Mouse (Mus musculus) hindbrain, embryonic 13.5 days (tissue): ENCODE measurements around the gene Ube2b. TPM values are rescaled to one million over a fixed set of nuclear protein-coding genes. Genes with fewer than 3 reads are reported as not detected.
A peak's percentile ranks its signal among the peaks of the same experiment; 100 is the strongest.

Source experiments
- ATAC-seq: fragments of 200-750 bp; cut with Nextera tagmentation; 2 replicates; pipeline ENCODE4 v1.8.0; 2017; ENCODE audit warnings: moderate TSS enrichment; ENCODE audit not compliant: low FRiP score
- H3K27ac ChIP-seq: fragments of 300-500 bp; sonication (generic); 2 replicates; pipeline ENCODE4 v1.5.1; 2015; ENCODE audit warnings: inconsistent platforms, mild to moderate bottlenecking, moderate library complexity
- H3K27me3 ChIP-seq: fragments of 300-500 bp; sonication (generic); 2 replicates; pipeline ENCODE4 v1.6.1; 2015; ENCODE audit warnings: mild to moderate bottlenecking, inconsistent platforms
- H3K36me3 ChIP-seq: fragments of 300-500 bp; sonication (generic); 2 replicates; pipeline ENCODE4 v1.6.1; 2015; ENCODE audit warnings: mild to moderate bottlenecking, inconsistent platforms
- H3K4me1 ChIP-seq: fragments of 300-500 bp; sonication (generic); replicated peaks from 2 replicates; pipeline ENCODE4 v1.6.1; 2015; ENCODE audit warnings: inconsistent platforms
- H3K4me2 ChIP-seq: fragments of 300-500 bp; sonication (generic); 2 replicates; pipeline ENCODE4 v1.6.1; 2015; ENCODE audit warnings: inconsistent platforms, mild to moderate bottlenecking, moderate library complexity
- H3K4me3 ChIP-seq: fragments of 300-500 bp; sonication (generic); 2 replicates; pipeline ENCODE4 v1.5.1; 2015; ENCODE audit warnings: mild to moderate bottlenecking, inconsistent platforms
- H3K9ac ChIP-seq: fragments of 300-500 bp; sonication (generic); 2 replicates; pipeline ENCODE4 v1.6.1; 2015; ENCODE audit warnings: mild to moderate bottlenecking, inconsistent platforms
- H3K9me3 ChIP-seq: fragments of 300-500 bp; sonication (generic); 2 replicates; pipeline ENCODE4 v1.6.1; 2016; ENCODE audit warnings: inconsistent platforms
- WGBS: fragments of 180-500 bp; shearing (Covaris S2); methylation state at CpG from one replicate; pipeline ENCODE4 v1.1.7; 2015; 5-methylcytosine and 5-hydroxymethylcytosine counted together
- polyA plus RNA-seq: library from polyadenylated mRNA; unstranded; fragments of >200 nt; fragmentation: Nextera tagmentation; extraction: Ambion mirVana; gene quantifications from 2 replicates; pipeline ENCODE4 v1.2.1, GENCODE M21; 2015

Gene Ube2b
- 256 and 270 TPM in 2 replicates for polyA plus RNA-seq

DNA sequence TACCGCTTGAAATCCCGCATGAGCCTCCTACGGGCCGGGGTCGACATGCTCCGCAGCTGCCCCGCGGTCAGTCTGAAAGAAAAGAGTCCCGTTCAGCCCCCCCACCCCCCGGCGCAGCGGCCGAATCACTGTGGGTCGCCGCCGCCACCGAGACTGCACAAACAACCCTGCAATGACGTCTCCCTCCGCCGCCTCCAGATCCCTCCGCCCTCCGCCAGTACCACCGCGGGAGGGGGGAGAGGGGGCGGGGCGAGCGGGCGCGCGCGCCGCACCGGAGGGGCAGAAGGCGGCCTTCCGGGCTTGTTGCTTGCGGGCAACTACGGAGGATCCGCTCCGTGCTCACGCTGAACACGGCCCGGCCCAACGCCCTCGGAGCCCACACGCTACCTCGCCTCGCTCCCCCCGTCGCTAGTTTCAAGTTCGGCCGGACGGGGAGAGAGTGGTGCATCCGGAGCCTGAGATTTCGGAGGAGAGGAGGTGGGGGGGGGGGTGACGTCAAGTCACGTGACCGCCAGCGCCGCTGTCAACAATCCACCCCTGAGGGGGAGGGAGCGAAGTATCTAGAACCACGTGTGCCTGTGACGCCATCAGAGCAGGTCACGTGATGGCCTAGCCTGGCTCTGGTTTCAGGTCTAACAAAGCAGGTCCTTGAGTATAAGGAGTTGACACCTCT is at the start of gene Ube2b:
TSS of gene Ube2b (minus strand) at position 473 of the 673 bp plus-strand sequence.
- Histone ChIP-seq H3K4me3 (peak within 1 kb of the TSS; percentile 99), H3K27me3 (no peaks in the 10 kb centered on the region), H3K4me2 (peak within 1 kb of the TSS; percentile 91), H3K9ac (peak within 1 kb of the TSS; percentile 98), H3K9me3 (no peaks in the 10 kb centered on the region), H3K27ac (peak within 1 kb of the TSS; percentile 98), H3K36me3 (peaks cover 24% of the 10 kb centered on the region), H3K4me1 (peaks cover 48% of the 10 kb centered on the region)
- under 1% methylated on average over 62 of the region's 63 CpGs for WGBS
- ATAC-seq, result peak; percentile 79

DNA sequence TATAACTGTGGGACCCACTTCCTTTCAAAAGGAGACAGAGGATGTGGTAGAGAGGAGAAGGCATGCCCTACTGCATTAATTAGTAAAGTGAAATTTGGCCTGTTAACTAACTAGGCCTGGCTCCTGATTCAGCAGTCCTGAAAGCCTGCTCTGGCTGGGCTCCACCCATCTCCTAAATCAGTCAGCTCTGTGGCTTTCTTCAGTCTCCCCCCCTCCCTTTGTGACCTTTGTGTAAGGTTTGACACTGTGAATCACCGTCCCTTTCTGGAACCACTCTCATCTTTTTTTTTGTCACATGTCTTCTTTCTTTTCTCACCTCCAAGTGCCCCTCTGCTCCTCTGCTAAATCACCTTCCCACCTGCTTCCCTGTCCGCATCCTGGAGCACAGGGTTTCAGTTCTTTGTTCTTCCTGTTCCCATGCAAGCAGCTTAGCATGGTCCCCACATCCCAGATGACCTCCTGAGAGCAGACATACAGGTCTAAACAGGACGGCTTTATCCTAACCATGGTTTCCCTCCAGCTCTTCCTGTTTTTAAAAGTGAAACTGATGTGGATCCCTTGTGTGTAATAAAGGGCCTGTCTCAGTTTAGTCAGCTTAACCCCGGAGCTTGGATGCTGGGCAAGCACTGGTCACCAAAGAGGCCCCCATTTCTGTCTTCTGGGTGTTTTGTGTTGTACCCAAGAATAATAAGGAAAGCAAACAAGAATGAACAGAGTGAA is 46.0 kb upstream of the Ube2b start:
- no peak for ATAC-seq
- Histone ChIP-seq H3K4me1 (no peaks in the 10 kb centered on the region), H3K9ac (peak overlapping the region; percentile 5; the same call in 1 of the 2 replicates), H3K4me2 (no peak overlapping the region), H3K27ac (no peak overlapping the region), H3K27me3 (no peaks in the 10 kb centered on the region), H3K9me3 (no peaks in the 10 kb centered on the region), H3K4me3 (no peak overlapping the region), H3K36me3 (peaks cover 6% of the 10 kb centered on the region; the same call in 1 of the 2 replicates)
- 57% methylated on average over 4 of the region's 4 CpGs for WGBS

- H3K9ac ChIP-seq, result no peak overlapping the region
- H3K27ac ChIP-seq, result no peak overlapping the region
- no peak overlapping the region for H3K4me3 ChIP-seq
- no peaks in the 10 kb centered on the region for H3K9me3 ChIP-seq
- H3K36me3 ChIP-seq, result peaks cover 11% of the 10 kb centered on the region; the same call in 1 of the 2 replicates
- no peak for ATAC-seq
- H3K4me1 ChIP-seq, result no peaks in the 10 kb centered on the region
- no peaks in the 10 kb centered on the region for H3K27me3 ChIP-seq
- no peak overlapping the region for H3K4me2 ChIP-seq
These were observed 43.6 kb upstream of the Ube2b start for GRCm38 (mm10) chr11:52044156-52044555.

DNA sequence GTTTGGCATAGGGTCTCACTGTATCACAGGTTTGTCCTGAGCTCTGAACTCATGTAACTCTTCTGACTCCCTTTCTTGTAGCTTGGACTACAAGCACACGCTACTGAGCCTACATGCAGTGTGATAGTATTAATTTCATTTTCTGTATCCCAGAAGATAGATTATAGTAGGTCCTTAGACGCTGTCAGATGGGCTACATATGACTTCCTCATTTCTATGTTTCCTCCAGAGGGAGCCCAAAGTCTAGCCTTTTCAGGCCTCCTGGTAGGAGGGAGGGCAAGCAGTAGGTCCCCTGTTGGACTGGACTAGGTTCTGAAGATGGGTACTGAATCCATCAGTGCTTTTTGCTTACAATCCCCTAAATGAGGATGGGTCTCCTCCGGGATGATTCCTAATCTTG is 42.7 kb upstream of the Ube2b start:
- WGBS, result 85% methylated on average over 3 of the region's 3 CpGs
- H3K36me3 ChIP-seq, result peaks cover 11% of the 10 kb centered on the region; the same call in 1 of the 2 replicates
- H3K4me1 ChIP-seq, result no peaks in the 10 kb centered on the region
- no peaks in the 10 kb centered on the region for H3K27me3 ChIP-seq
- no peak overlapping the region for H3K4me3 ChIP-seq
- ATAC-seq, result no peak
- H3K9me3 ChIP-seq, result no peaks in the 10 kb centered on the region
- no peak overlapping the region for H3K27ac ChIP-seq
- no peak overlapping the region for H3K9ac ChIP-seq
- H3K4me2 ChIP-seq, result no peak overlapping the region

DNA sequence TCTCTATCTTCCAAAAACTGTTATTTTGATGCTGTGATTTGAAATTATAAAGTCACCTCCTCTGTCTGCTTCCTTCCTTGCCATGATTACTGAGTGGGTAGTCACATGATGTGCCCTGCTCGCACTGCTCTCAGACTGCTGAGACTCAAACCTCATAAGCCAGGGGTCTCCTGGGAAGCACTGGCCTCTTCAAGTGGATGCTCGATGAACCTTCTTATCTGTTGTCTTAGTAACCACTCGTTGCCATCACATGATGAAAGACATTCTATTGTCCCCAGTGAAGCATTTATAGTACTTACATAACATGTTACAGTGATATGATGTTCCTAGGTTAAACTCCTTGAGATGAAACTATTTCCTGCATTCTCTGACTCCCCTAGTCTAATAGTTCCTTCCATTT is 37.1 kb upstream of the Ube2b start:
- H3K4me1 ChIP-seq, result no peaks in the 10 kb centered on the region
- no peaks in the 10 kb centered on the region for H3K9me3 ChIP-seq
- H3K4me3 ChIP-seq, result no peak overlapping the region
- no peak for ATAC-seq
- H3K36me3 ChIP-seq, result peaks cover 13% of the 10 kb centered on the region
- no peak overlapping the region for H3K9ac ChIP-seq
- WGBS, result 33% methylated on average over 3 of the region's 3 CpGs
- no peaks in the 10 kb centered on the region for H3K27me3 ChIP-seq
- H3K27ac ChIP-seq, result no peak overlapping the region
- H3K4me2 ChIP-seq, result no peak overlapping the region

GRCm38 (mm10) chr11:52035905-52036304 is 35.3 kb upstream of the Ube2b start:
- Histone ChIP-seq H3K36me3 (peaks cover 24% of the 10 kb centered on the region), H3K27me3 (no peaks in the 10 kb centered on the region), H3K9ac (no peak overlapping the region), H3K4me3 (no peak overlapping the region), H3K27ac (no peak overlapping the region), H3K4me2 (no peak overlapping the region), H3K4me1 (no peaks in the 10 kb centered on the region), H3K9me3 (no peaks in the 10 kb centered on the region)
- 79% methylated on average over 3 of the region's 3 CpGs for WGBS
- no peak for ATAC-seq

GRCm38 (mm10) chr11:52033953-52034352 is 33.4 kb upstream of the Ube2b start:
- Histone ChIP-seq H3K9me3 (no peaks in the 10 kb centered on the region), H3K4me3 (no peak overlapping the region), H3K9ac (no peak overlapping the region), H3K4me1 (no peaks in the 10 kb centered on the region), H3K4me2 (no peak overlapping the region), H3K27ac (no peak overlapping the region), H3K36me3 (peaks cover 20% of the 10 kb centered on the region), H3K27me3 (no peaks in the 10 kb centered on the region)
- 96% methylated on average over 1 of the region's 1 CpGs for WGBS
- ATAC-seq, result no peak

DNA sequence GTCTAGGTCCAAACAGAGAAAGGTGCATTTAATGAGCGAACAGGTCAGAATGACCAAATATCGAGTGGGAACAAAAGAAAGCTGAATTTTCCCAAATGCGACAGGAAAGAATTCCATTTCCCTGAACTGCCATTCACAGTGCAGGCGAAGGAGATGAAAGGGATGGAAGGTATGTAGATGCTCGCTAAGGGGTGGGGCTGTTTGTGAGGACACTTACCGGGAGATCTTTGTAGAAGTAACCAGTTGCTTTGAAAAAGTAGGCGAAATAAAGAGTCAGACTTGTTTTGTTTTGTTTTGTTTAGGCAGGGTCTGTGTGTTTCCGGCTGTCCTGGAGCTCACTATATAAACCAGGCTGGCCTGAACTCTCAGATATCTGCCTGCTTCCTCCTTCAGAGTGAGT is 31.8 kb upstream of the Ube2b start:
- no peak for ATAC-seq
- peaks cover 20% of the 10 kb centered on the region for H3K36me3 ChIP-seq
- H3K4me1 ChIP-seq, result no peaks in the 10 kb centered on the region
- H3K27me3 ChIP-seq, result no peaks in the 10 kb centered on the region
- 80% methylated on average over 8 of the region's 8 CpGs for WGBS
- H3K4me2 ChIP-seq, result no peak overlapping the region
- H3K4me3 ChIP-seq, result no peak overlapping the region
- no peak overlapping the region for H3K27ac ChIP-seq
- no peak overlapping the region for H3K9ac ChIP-seq
- no peaks in the 10 kb centered on the region for H3K9me3 ChIP-seq

DNA sequence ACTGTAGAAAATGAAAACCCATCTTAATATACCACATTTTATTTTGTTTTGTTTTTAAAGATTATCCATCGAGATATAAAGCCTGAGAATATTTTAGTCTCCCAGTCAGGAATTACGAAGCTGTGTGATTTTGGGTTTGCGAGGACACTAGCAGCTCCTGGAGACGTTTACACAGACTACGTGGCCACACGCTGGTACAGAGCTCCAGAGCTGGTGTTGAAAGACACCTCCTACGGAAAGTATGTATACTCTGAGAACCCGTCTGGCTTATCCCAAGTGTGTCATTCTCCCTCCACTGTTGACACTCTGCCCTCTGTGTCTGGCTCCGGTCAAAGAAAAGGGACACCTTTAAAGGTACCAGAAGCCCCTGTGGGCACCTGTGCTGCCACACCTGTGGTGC is 17.7 kb upstream of the Ube2b start:
- Histone ChIP-seq H3K36me3 (peaks cover 16% of the 10 kb centered on the region), H3K4me2 (no peak overlapping the region), H3K27ac (no peak overlapping the region), H3K9ac (no peak overlapping the region), H3K4me3 (no peak overlapping the region), H3K4me1 (no peaks in the 10 kb centered on the region), H3K27me3 (no peaks in the 10 kb centered on the region), H3K9me3 (no peaks in the 10 kb centered on the region)
- ATAC-seq, result no peak
- WGBS, result 85% methylated on average over 9 of the region's 9 CpGs

DNA sequence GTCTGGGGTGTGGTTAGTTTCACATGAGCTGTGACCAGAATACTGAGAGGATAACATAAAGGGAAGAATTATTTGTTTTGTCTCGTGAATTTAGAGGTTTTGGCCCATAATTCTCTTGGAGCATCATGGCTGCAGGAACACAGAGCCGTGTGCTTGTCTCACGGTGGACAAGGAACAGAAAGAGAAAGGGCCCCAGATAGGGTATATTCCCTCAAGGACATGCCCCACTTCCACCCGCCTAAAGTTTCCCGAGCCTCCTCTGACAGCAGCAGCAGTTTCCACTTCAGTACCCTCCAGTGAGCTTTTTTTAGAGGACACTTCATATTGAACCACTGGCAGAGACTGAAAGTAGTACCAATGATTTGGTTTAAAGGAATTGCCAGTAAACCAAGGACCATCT is 11.0 kb upstream of the Ube2b start:
- 89% methylated on average over 5 of the region's 5 CpGs for WGBS
- ATAC-seq, result no peak
- Histone ChIP-seq H3K9ac (no peak overlapping the region), H3K4me2 (no peak overlapping the region), H3K36me3 (peaks cover 16% of the 10 kb centered on the region), H3K4me1 (no peaks in the 10 kb centered on the region), H3K27me3 (no peaks in the 10 kb centered on the region), H3K9me3 (no peaks in the 10 kb centered on the region), H3K4me3 (no peak overlapping the region), H3K27ac (no peak overlapping the region)

DNA sequence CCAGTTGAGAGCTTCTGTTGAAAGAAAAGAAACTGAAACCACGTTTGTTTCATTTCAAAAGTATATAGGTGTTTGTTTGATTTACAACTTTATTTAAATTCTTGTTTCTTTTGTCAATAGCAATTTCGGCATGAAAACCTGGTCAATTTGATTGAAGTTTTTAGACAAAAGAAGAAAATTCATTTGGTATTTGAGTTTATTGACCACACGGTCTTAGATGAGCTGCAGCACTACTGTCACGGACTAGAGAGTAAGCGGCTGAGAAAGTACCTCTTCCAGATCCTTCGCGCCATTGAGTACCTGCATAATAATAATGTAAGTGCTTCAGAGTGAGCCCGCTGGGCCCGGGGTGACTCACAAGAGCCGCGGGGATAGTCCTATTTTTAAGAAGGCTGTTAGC is 10.4 kb upstream of the Ube2b start:
- Histone ChIP-seq H3K27ac (no peak overlapping the region), H3K4me1 (peaks cover 4% of the 10 kb centered on the region; the same call in 1 of the 2 replicates), H3K27me3 (no peaks in the 10 kb centered on the region), H3K36me3 (peaks cover 16% of the 10 kb centered on the region), H3K9ac (no peak overlapping the region), H3K4me3 (no peak overlapping the region), H3K9me3 (no peaks in the 10 kb centered on the region), H3K4me2 (no peak overlapping the region)
- 90% methylated on average over 11 of the region's 11 CpGs for WGBS
- no peak for ATAC-seq

GRCm38 (mm10) chr11:52005586-52005985 is 5.0 kb upstream of the Ube2b start:
- peak overlapping the region; percentile 43; the same call in 1 of the 2 replicates for H3K9ac ChIP-seq
- ATAC-seq, result no peak

More at GRCm38 (mm10) chr11:52005586-52005985, 5.0 kb upstream of the Ube2b start:
- H3K4me3 ChIP-seq, result peak overlapping the region; percentile 4; the same call in 1 of the 2 replicates
- peaks cover 8% of the 10 kb centered on the region; the same call in 1 of the 2 replicates for H3K36me3 ChIP-seq
- no peaks in the 10 kb centered on the region for H3K27me3 ChIP-seq
- no peaks in the 10 kb centered on the region for H3K9me3 ChIP-seq
- WGBS, result 66% methylated on average over 2 of the region's 2 CpGs
- H3K27ac ChIP-seq, result no peak overlapping the region
- peak overlapping the region; percentile 42 for H3K4me2 ChIP-seq
- H3K4me1 ChIP-seq, result peaks cover 25% of the 10 kb centered on the region
